Mouse (Mus musculus): Measurements from ENCODE around the gene Mt4.
A peak's percentile ranks its signal among the peaks of the same experiment; 100 is the strongest.

- TF ChIP-seq RCOR1 (IDR thresholded peaks at IDR 0.05; ENCODE audit: low read depth, low read length) = no peak
- no peak for TF ChIP-seq CTCF (IDR thresholded peaks at IDR 0.05 in 2 of 3, conservative IDR thresholded peaks at IDR 0.05 in 1 of 3; ENCODE audit: control insufficient read depth in 1 of 3, insufficient read depth in 1 of 3, low read depth in 2 of 3, low read length in 3 of 3, poor library complexity in 1 of 3, severe bottlenecking in 1 of 3)
- TF ChIP-seq MAFK (IDR thresholded peaks at IDR 0.05; ENCODE audit: borderline replicate concordance, low read depth, low read length) = 0 out of 2 replicates have a peak, but pooled peaks have one; percentile 36
- TF ChIP-seq BHLHE40 (IDR thresholded peaks at IDR 0.05; ENCODE audit: borderline replicate concordance, low read depth, low read length) = no peak
- no peak for TF ChIP-seq USF2 (IDR thresholded peaks at IDR 0.05; ENCODE audit: borderline replicate concordance in 1 of 2, insufficient read depth in 1 of 2, low read depth in 1 of 2, low read length in 2 of 2)
- no peak for TF ChIP-seq EP300 (IDR thresholded peaks at IDR 0.05; ENCODE audit: low read depth in 1 of 2, low read length in 2 of 2)
- TF ChIP-seq RAD21 (IDR thresholded peaks at IDR 0.05; ENCODE audit: low read depth, low read length) = no peak
- TF ChIP-seq CHD2 (IDR thresholded peaks at IDR 0.05; ENCODE audit: low read length) = no peak
- no peak for TF ChIP-seq ZC3H11A (IDR thresholded peaks at IDR 0.05; ENCODE audit: low read depth, low read length)
- TF ChIP-seq POLR2A (IDR thresholded peaks at IDR 0.05; ENCODE audit: control insufficient read depth in 1 of 2, insufficient read depth in 1 of 2, low read depth in 1 of 2, low read length in 2 of 2, poor library complexity in 1 of 2) = no peak
- TF ChIP-seq ZNF384 (IDR thresholded peaks at IDR 0.05; ENCODE audit: low read depth, low read length) = no peak
Observed at GRCm38 (mm10) chr8:94150925-94151324, 13.9 kb downstream of the Mt4 start.

All from MEL (cell line).